Mouse (Mus musculus): ENCODE data around the gene Ttc26. TPM values are rescaled to one million over a fixed set of nuclear protein-coding genes. Genes with fewer than 3 reads are reported as not detected.

Ttc26 gene
- 2.3 TPM for polyA plus RNA-seq (2012; fragmentation: generic; extraction: Trizol)

DNA sequence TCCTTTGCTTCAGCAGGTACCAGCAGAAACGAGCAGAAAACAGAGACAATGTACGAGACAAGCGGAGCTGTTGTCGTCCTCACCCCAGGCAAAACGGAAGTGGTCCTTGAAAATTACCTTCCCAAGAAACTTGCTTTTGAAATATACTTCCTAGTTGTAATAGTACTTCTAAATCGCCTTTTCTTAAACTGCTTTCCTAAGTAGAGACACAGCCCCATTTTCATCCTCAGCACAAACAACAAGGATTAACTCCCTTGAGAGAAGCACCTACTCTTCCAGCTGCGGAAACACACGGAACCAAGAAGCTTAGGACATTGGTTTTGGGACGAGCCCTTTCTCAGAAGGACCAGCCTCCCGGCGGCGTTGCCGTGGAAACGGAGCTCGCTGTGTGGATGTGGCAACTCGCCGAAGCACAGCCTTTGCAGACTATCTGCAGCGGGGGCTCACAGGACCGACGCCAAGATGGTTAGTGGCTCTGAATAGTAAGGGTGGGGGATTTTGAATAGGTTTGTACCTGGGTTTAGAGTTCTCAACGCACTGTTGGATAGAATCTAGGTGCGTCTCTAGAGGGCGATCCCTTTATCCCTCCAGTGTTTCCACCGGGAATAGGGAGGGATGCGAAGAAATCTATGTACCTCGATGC lies at the start of gene Ttc26:
TSS of gene Ttc26 (plus strand) at position 341 of the 643 bp plus-strand sequence.
- TF ChIP-seq SRF (IDR thresholded peaks at IDR 0.05; ENCODE audit: control insufficient read depth, insufficient read length, low read depth) (no peak), MAX (IDR thresholded peaks at IDR 0.05; ENCODE audit: low read depth) (no peak), REST (IDR thresholded peaks at IDR 0.05; ENCODE audit: insufficient read depth, insufficient read length) (no peak), E2F4 (IDR thresholded peaks at IDR 0.05; ENCODE audit: insufficient read depth) (peak; percentile 9), MYOD1 (IDR thresholded peaks at IDR 0.05; ENCODE audit: control insufficient read depth in 1 of 3, insufficient read length in 2 of 3, low read depth in 2 of 3) (no peak), CEBPB (IDR thresholded peaks at IDR 0.05; ENCODE audit: insufficient read depth, poor library complexity, severe bottlenecking) (peak; percentile 56; the same call in 1 of the 2 replicates), MYOG (IDR thresholded peaks at IDR 0.05; ENCODE audit: control insufficient read depth in 1 of 3, insufficient read depth in 1 of 3, insufficient read length in 2 of 3, low read depth in 2 of 3) (no peak), TCF12 (IDR thresholded peaks at IDR 0.05; ENCODE audit: insufficient read depth, poor library complexity, severe bottlenecking) (no peak), POLR2AphosphoS2 (IDR thresholded peaks at IDR 0.05; ENCODE audit: insufficient read length, low read depth) (peak; percentile 43), USF1 (IDR thresholded peaks at IDR 0.05; ENCODE audit: low read depth) (no peak), TCF3 (IDR thresholded peaks at IDR 0.05; ENCODE audit: insufficient read length, low read depth) (no peak), POLR2A (IDR thresholded peaks at IDR 0.05; ENCODE audit: insufficient read length, low read depth) (peak; percentile 44)
- Histone ChIP-seq H3K79me2 (ENCODE audit: control insufficient read depth, insufficient read depth) (no peaks in the 10 kb centered on the region), H3K4me2 (ENCODE audit: low read depth) (peak within 1 kb of the TSS; percentile 84), H3ac (ENCODE audit: control insufficient read depth, insufficient read length) (no peak within 1 kb of the TSS), H3K27me3 (ENCODE audit: control insufficient read depth, insufficient read depth, insufficient read length) (no peaks in the 10 kb centered on the region), H3K4me3 (peak within 1 kb of the TSS; percentile 43), H3K36me3 (ENCODE audit: control insufficient read depth, insufficient read depth) (no peaks in the 10 kb centered on the region)

DNA sequence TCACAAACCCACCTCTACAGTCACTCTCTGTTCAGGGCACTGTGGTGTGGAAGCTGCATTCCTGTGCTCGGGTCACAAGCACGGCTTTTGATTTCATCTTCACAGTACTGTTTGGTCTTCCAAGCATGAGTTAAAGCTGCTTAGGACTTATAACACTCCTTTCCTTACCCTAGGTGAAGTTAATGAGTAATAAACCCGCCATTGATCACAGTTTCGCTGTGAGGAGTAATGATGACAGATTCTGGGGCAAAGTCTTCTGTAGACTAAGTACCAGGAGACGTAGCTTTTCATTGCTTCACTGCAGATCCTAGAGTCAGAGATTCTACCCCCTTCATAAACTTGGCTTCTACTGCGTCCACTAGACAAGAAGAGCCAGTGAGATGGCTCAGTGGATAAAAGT lies 46.0 kb upstream of the Ttc26 start:
- Histone ChIP-seq H3K4me3 (no peak overlapping the region), H3K79me2 (ENCODE audit: control insufficient read depth, insufficient read depth) (peaks cover 3% of the 10 kb centered on the region), H3K4me2 (ENCODE audit: low read depth) (no peak overlapping the region), H3ac (ENCODE audit: control insufficient read depth, insufficient read length) (no peak overlapping the region), H3K36me3 (ENCODE audit: control insufficient read depth, insufficient read depth) (peaks cover 70% of the 10 kb centered on the region), H3K27me3 (ENCODE audit: control insufficient read depth, insufficient read depth, insufficient read length) (no peaks in the 10 kb centered on the region)
- TF ChIP-seq MYOD1 (IDR thresholded peaks at IDR 0.05; ENCODE audit: control insufficient read depth in 1 of 3, insufficient read length in 2 of 3, low read depth in 2 of 3) (no peak), REST (IDR thresholded peaks at IDR 0.05; ENCODE audit: insufficient read depth, insufficient read length) (no peak), MYOG (IDR thresholded peaks at IDR 0.05; ENCODE audit: control insufficient read depth in 1 of 3, insufficient read depth in 1 of 3, insufficient read length in 2 of 3, low read depth in 2 of 3) (no peak), POLR2A (IDR thresholded peaks at IDR 0.05; ENCODE audit: insufficient read length, low read depth) (no peak), TCF12 (IDR thresholded peaks at IDR 0.05; ENCODE audit: insufficient read depth, poor library complexity, severe bottlenecking) (no peak), TCF3 (IDR thresholded peaks at IDR 0.05; ENCODE audit: insufficient read length, low read depth) (no peak), CEBPB (IDR thresholded peaks at IDR 0.05; ENCODE audit: insufficient read depth, poor library complexity, severe bottlenecking) (no peak), POLR2AphosphoS2 (IDR thresholded peaks at IDR 0.05; ENCODE audit: insufficient read length, low read depth) (no peak), USF1 (IDR thresholded peaks at IDR 0.05; ENCODE audit: low read depth) (no peak), SRF (IDR thresholded peaks at IDR 0.05; ENCODE audit: control insufficient read depth, insufficient read length, low read depth) (no peak), E2F4 (IDR thresholded peaks at IDR 0.05; ENCODE audit: insufficient read depth) (no peak), MAX (IDR thresholded peaks at IDR 0.05; ENCODE audit: low read depth) (no peak)

DNA sequence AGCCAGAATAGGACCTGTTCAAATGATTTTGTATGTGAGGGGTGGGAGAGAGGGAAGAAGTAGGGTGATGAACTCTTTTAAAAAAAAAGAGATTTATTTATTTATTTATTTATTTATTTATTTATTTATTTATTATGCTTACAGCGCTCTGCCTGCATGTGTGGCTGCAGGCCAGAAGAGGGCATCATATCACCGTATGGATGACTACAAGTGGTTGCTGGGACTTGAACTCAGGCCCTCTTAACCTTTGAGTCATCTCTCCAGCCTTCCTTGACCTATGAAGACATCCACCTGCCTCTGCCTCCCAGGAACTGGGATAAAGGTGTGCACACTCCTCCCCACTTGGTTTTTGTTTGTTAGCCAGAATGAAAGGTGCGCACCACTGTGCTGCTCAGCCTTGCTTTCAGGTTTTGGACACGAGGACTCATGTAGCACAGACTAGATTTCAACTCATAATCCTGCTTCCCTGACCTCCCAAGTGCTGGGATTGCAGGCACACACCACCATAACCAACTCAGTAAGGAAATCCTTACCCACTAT lies 44.0 kb upstream of the Ttc26 start:
- TF ChIP-seq E2F4 (IDR thresholded peaks at IDR 0.05; ENCODE audit: insufficient read depth) (no peak), MYOD1 (IDR thresholded peaks at IDR 0.05; ENCODE audit: control insufficient read depth in 1 of 3, insufficient read length in 2 of 3, low read depth in 2 of 3) (no peak), POLR2AphosphoS2 (IDR thresholded peaks at IDR 0.05; ENCODE audit: insufficient read length, low read depth) (no peak), SRF (IDR thresholded peaks at IDR 0.05; ENCODE audit: control insufficient read depth, insufficient read length, low read depth) (no peak), MAX (IDR thresholded peaks at IDR 0.05; ENCODE audit: low read depth) (no peak), REST (IDR thresholded peaks at IDR 0.05; ENCODE audit: insufficient read depth, insufficient read length) (no peak), TCF3 (IDR thresholded peaks at IDR 0.05; ENCODE audit: insufficient read length, low read depth) (no peak), MYOG (IDR thresholded peaks at IDR 0.05; ENCODE audit: control insufficient read depth in 1 of 3, insufficient read depth in 1 of 3, insufficient read length in 2 of 3, low read depth in 2 of 3) (no peak)
- Histone ChIP-seq H3ac (ENCODE audit: control insufficient read depth, insufficient read length) (no peak overlapping the region), H3K79me2 (ENCODE audit: control insufficient read depth, insufficient read depth) (peaks cover 11% of the 10 kb centered on the region), H3K36me3 (ENCODE audit: control insufficient read depth, insufficient read depth) (peaks cover 69% of the 10 kb centered on the region), H3K27me3 (ENCODE audit: control insufficient read depth, insufficient read depth, insufficient read length) (no peaks in the 10 kb centered on the region), H3K4me3 (no peak overlapping the region), H3K4me2 (ENCODE audit: low read depth) (no peak overlapping the region)

DNA sequence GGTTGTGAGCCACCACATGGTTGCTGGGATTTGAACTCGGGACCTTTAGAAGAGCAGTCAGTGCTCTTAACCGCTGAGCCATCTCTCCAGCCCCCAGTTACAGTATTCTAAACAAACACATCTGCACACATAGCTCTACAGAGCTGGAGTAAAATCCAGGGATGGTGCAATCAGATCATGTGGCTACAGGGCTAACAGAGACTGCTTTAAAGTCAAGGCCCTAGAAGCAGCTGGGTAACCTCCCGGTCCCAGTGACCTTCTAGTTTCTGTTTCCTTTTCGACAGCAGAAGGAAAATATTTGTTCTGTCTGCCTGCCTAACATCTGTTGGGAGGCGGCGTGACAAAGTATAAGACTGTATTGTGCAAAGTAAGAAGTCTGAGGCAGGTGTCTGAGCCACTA lies 43.3 kb upstream of the Ttc26 start:
- H3ac ChIP-seq (ENCODE audit: control insufficient read depth, insufficient read length), result no peak overlapping the region
- no peaks in the 10 kb centered on the region for H3K27me3 ChIP-seq (ENCODE audit: control insufficient read depth, insufficient read depth, insufficient read length)
- H3K36me3 ChIP-seq (ENCODE audit: control insufficient read depth, insufficient read depth), result peaks cover 62% of the 10 kb centered on the region
- peaks cover 19% of the 10 kb centered on the region for H3K79me2 ChIP-seq (ENCODE audit: control insufficient read depth, insufficient read depth)
- H3K4me3 ChIP-seq, result no peak overlapping the region
- TF ChIP-seq USF1 (IDR thresholded peaks at IDR 0.05; ENCODE audit: low read depth), result no peak
- TF ChIP-seq TCF3 (IDR thresholded peaks at IDR 0.05; ENCODE audit: insufficient read length, low read depth), result no peak
- no peak for TF ChIP-seq MAX (IDR thresholded peaks at IDR 0.05; ENCODE audit: low read depth)
- no peak for TF ChIP-seq REST (IDR thresholded peaks at IDR 0.05; ENCODE audit: insufficient read depth, insufficient read length)
- no peak for TF ChIP-seq TCF12 (IDR thresholded peaks at IDR 0.05; ENCODE audit: insufficient read depth, poor library complexity, severe bottlenecking)
- TF ChIP-seq CEBPB (IDR thresholded peaks at IDR 0.05; ENCODE audit: insufficient read depth, poor library complexity, severe bottlenecking), result no peak
- TF ChIP-seq SRF (IDR thresholded peaks at IDR 0.05; ENCODE audit: control insufficient read depth, insufficient read length, low read depth), result no peak
- no peak for TF ChIP-seq MYOG (IDR thresholded peaks at IDR 0.05; ENCODE audit: control insufficient read depth in 1 of 3, insufficient read depth in 1 of 3, insufficient read length in 2 of 3, low read depth in 2 of 3)
- no peak for TF ChIP-seq POLR2AphosphoS2 (IDR thresholded peaks at IDR 0.05; ENCODE audit: insufficient read length, low read depth)
- no peak for TF ChIP-seq E2F4 (IDR thresholded peaks at IDR 0.05; ENCODE audit: insufficient read depth)
- no peak for TF ChIP-seq MYOD1 (IDR thresholded peaks at IDR 0.05; ENCODE audit: control insufficient read depth in 1 of 3, insufficient read length in 2 of 3, low read depth in 2 of 3)
- no peak for TF ChIP-seq POLR2A (IDR thresholded peaks at IDR 0.05; ENCODE audit: insufficient read length, low read depth)
- no peak overlapping the region for H3K4me2 ChIP-seq (ENCODE audit: low read depth)

All from myocyte (in vitro differentiated cells).